Mouse (Mus musculus) liver, adult 2 months (tissue): ENCODE results near the gene N4bp1. TPM values are rescaled to one million over a fixed set of nuclear protein-coding genes. Genes with fewer than 3 reads are reported as not detected.

Source experiments
- DNase-seq: peaks from one replicate; pipeline ENCODE4 v3.0.0-alpha.2; 2011; ENCODE audit warnings: low read depth, low spot score; ENCODE audit errors: extremely low read depth
- H3K27ac ChIP-seq: fragments of 200-500 bp; replicated peaks from 2 replicates; pipeline ENCODE4 v1.5.1; 2012; ENCODE audit warnings: low read depth, mild to moderate bottlenecking, control low read depth, inconsistent platforms, low read length; ENCODE audit not compliant: insufficient read depth
- H3K27me3 ChIP-seq: fragments of 200-500 bp; 2 replicates; pipeline ENCODE4 v1.6.1; 2012; ENCODE audit warnings: mild to moderate bottlenecking, moderate library complexity, low read length, inconsistent platforms; ENCODE audit not compliant: control insufficient read depth, insufficient read depth
- H3K36me3 ChIP-seq: fragments of 200-500 bp; 2 replicates; pipeline ENCODE4 v1.6.1; 2012; ENCODE audit warnings: low read length, inconsistent platforms; ENCODE audit not compliant: control insufficient read depth, insufficient read depth
- H3K4me1 ChIP-seq: fragments of 200-500 bp; 2 replicates; pipeline ENCODE4 v1.6.1; 2011; ENCODE audit warnings: low read length; ENCODE audit not compliant: control insufficient read depth, insufficient read depth
- H3K4me3 ChIP-seq: fragments of 200-500 bp; 2 replicates; pipeline ENCODE4 v1.5.1; 2011; ENCODE audit warnings: low read depth, mild to moderate bottlenecking, control low read depth, low read length, moderate library complexity; ENCODE audit not compliant: insufficient read depth
- H3K79me2 ChIP-seq: fragments of 200-500 bp; 2 replicates; pipeline ENCODE4 v1.6.1; 2012; ENCODE audit warnings: inconsistent platforms, mild to moderate bottlenecking, low read length, moderate library complexity; ENCODE audit not compliant: control insufficient read depth, insufficient read depth
- H3K9ac ChIP-seq: fragments of 200-500 bp; 2 replicates; pipeline ENCODE4 v1.6.1; 2012; ENCODE audit warnings: low read depth, mild to moderate bottlenecking, control low read depth, inconsistent platforms, low read length
- CTCF ChIP-seq: fragments of 200-500 bp; IDR thresholded peaks from 2 replicates; pipeline ENCODE4 v1.5.1; 2011; ENCODE audit warnings: low read depth, low read length, control low read depth
- POLR2A ChIP-seq: fragments of 200-500 bp; IDR thresholded peaks from 2 replicates; pipeline ENCODE4 v1.6.1; 2011; ENCODE audit warnings: low read length, control low read depth; ENCODE audit not compliant: insufficient read depth; ENCODE audit errors: extremely low read depth
- WGBS: fragments of 180-500 bp; shearing (Covaris S2); methylation state at CpG from one replicate; pipeline ENCODE4 v1.1.7; 2018; 5-methylcytosine and 5-hydroxymethylcytosine counted together
- polyA plus RNA-seq: library from polyadenylated mRNA; depleted of rRNA; stranded (reverse); fragments of >200 nt; gene quantifications from 2 replicates; pipeline ENCODE4 v1.2.3, GENCODE M21; 2012
- total RNA-seq: library from RNA; depleted of rRNA; stranded (reverse); fragments of >200 nt; gene quantifications from 2 replicates; pipeline ENCODE4 v1.2.3, GENCODE M21; 2014

The N4bp1 gene
- total and polyA plus RNA-seq, 2 experiments, result 3.5 to 5.1 TPM

- no peak for DNase-seq
- no peaks in the 10 kb centered on the region for H3K79me2 ChIP-seq
- H3K27me3 ChIP-seq, result no peaks in the 10 kb centered on the region
- no peaks in the 10 kb centered on the region for H3K36me3 ChIP-seq
- H3K9ac ChIP-seq, result no peak overlapping the region
- WGBS, result over 99% methylated on average over 4 of the region's 4 CpGs
- no peak overlapping the region for H3K27ac ChIP-seq
- no peak overlapping the region for H3K4me3 ChIP-seq
- no peak for TF ChIP-seq CTCF
- no peak for TF ChIP-seq POLR2A
- H3K4me1 ChIP-seq, result no peaks in the 10 kb centered on the region
Measured at GRCm38 (mm10) chr8:86895390-86895789, 10.3 kb upstream of the N4bp1 start.

- 84% methylated on average over 6 of the region's 6 CpGs for WGBS
- H3K36me3 ChIP-seq, result no peaks in the 10 kb centered on the region
- H3K4me1 ChIP-seq, result no peaks in the 10 kb centered on the region
- TF ChIP-seq CTCF, result no peak
- no peak for TF ChIP-seq POLR2A
- H3K27ac ChIP-seq, result no peak overlapping the region
- no peak for DNase-seq
- no peak overlapping the region for H3K9ac ChIP-seq
- no peak overlapping the region for H3K4me3 ChIP-seq
- no peaks in the 10 kb centered on the region for H3K27me3 ChIP-seq
- no peaks in the 10 kb centered on the region for H3K79me2 ChIP-seq
Measured at GRCm38 (mm10) chr8:86894194-86894761, 9.2 kb upstream of the N4bp1 start.

GRCm38 (mm10) chr8:86893554-86893953 lies 8.5 kb upstream of the N4bp1 start:
- 90% methylated on average over 4 of the region's 4 CpGs for WGBS
- no peaks in the 10 kb centered on the region for H3K36me3 ChIP-seq

DNA sequence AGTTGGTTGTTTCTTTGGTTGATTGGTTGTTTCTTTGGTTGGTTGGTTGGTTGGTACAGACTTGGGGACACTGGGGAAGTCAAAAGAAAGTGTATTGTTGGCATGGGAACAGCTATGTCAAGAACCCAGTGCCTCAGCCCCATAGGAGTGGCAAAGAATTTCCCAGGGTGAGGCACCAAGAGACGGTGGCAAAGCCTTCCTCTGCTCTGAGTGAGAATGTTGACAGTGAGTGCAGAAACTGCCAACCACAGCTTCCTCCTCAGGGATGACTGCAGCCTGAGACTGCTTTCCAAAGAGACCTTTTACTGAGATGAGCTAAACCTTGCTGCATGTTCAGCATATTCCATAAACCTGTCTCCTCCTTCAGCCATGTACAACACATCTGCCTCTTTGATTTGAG lies 6.5 kb upstream of the N4bp1 start:
- H3K79me2 ChIP-seq, result no peaks in the 10 kb centered on the region
- no peak overlapping the region for H3K9ac ChIP-seq
- no peaks in the 10 kb centered on the region; the same call in 1 of the 2 replicates for H3K4me1 ChIP-seq
- no peaks in the 10 kb centered on the region for H3K36me3 ChIP-seq
- WGBS, result 90% methylated on average over 1 of the region's 1 CpGs
- no peaks in the 10 kb centered on the region for H3K27me3 ChIP-seq
- H3K27ac ChIP-seq, result no peak overlapping the region
- no peak overlapping the region for H3K4me3 ChIP-seq
- no peak for DNase-seq
- no peak for TF ChIP-seq POLR2A
- no peak for TF ChIP-seq CTCF

More at GRCm38 (mm10) chr8:86893554-86893953, 8.5 kb upstream of the N4bp1 start:
- TF ChIP-seq CTCF, result no peak
- Histone ChIP-seq H3K27me3 (no peaks in the 10 kb centered on the region), H3K79me2 (no peaks in the 10 kb centered on the region), H3K9ac (no peak overlapping the region), H3K4me1 (no peaks in the 10 kb centered on the region; the same call in 1 of the 2 replicates), H3K27ac (no peak overlapping the region), H3K4me3 (no peak overlapping the region)
- DNase-seq, result no peak

DNA sequence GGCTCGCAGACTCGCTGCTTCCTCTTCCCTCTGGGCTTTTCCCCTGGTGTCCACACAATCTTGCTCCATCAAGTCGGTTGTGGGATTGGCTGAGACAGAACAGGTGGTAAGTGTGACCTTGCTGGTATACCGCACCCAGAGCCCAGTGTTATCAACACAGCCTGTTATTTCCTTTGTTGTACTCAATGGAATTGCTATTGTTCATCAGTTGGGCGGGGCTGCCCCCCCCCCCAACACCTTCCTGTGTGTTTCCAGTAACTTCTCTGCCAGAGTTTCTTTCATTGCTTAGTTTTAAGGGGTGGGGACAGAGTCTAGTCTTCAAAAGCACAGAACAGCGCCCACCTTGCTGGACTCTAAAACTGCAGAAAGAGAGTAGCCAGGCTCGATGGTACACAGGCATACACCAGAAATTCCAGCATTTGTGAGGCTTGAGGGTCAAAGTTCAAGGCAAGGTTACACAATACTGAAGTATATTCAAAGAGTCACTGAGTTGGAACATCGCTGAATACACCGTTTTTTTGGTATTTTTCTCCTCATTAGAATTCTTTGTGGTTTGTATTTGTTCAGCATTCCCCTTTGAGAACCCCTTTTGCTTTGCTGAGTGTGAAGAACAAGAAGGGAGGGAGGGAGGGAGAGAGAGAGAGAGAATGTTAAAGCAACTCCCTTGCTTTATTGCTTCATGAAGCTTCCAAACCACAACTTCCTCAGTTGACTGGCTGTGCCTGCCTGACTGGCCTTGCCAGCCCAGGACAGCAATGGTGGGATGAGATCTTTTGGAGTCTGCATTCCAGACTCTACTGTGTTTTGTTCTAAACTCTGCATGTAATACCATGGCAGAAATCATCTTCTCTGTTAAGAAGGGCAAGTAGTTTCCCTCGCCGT lies 3.2 kb upstream of the N4bp1 start:
- H3K79me2 ChIP-seq, result peaks cover 11% of the 10 kb centered on the region; the same call in 1 of the 2 replicates
- 47% methylated on average over 11 of the region's 11 CpGs for whole genome bisulfite sequencing
- no peak overlapping the region for H3K9ac ChIP-seq
- H3K27me3 ChIP-seq, result no peaks in the 10 kb centered on the region
- TF ChIP-seq POLR2A (no peak), CTCF (no peak)
- H3K4me3 ChIP-seq, result no peak overlapping the region
- peaks cover 2% of the 10 kb centered on the region for H3K4me1 ChIP-seq
- DNase-seq, result peak; percentile 71
- 0 out of 2 replicates have a peak overlapping the region, but pooled peaks have one; percentile 36 for H3K27ac ChIP-seq
- H3K36me3 ChIP-seq, result no peaks in the 10 kb centered on the region

GRCm38 (mm10) chr8:86884067-86884466 lies 991 bp downstream of the N4bp1 start:
- DNase-seq, result peak; percentile 43
- TF ChIP-seq POLR2A, result no peak
- no peak for TF ChIP-seq CTCF
- no peaks in the 10 kb centered on the region for H3K36me3 ChIP-seq
- H3K79me2 ChIP-seq, result peaks cover 35% of the 10 kb centered on the region; the same call in 1 of the 2 replicates
- no peaks in the 10 kb centered on the region for H3K27me3 ChIP-seq
- H3K9ac ChIP-seq, result peak overlapping the region; percentile 84
- H3K27ac ChIP-seq, result no peak overlapping the region; the same call in 1 of the 2 replicates
- H3K4me3 ChIP-seq, result peak overlapping the region; percentile 99
- under 1% methylated on average over 16 of the region's 16 CpGs for WGBS
- H3K4me1 ChIP-seq, result peaks cover 12% of the 10 kb centered on the region
